Mouse (Mus musculus) CD4-positive naive resting alpha-beta T cell, adult 76 days (primary cell): Measurements from ENCODE around the gene Nagk. TPM values are rescaled to one million over a fixed set of nuclear protein-coding genes. Genes with fewer than 3 reads are reported as not detected.

Experiments used
- total RNA-seq: library from RNA; stranded (reverse); gene quantifications from one replicate; pipeline ENCODE4 v1.2.4, GENCODE M21; 2023

The Nagk gene
- total RNA-seq: 9.6 TPM

DNA sequence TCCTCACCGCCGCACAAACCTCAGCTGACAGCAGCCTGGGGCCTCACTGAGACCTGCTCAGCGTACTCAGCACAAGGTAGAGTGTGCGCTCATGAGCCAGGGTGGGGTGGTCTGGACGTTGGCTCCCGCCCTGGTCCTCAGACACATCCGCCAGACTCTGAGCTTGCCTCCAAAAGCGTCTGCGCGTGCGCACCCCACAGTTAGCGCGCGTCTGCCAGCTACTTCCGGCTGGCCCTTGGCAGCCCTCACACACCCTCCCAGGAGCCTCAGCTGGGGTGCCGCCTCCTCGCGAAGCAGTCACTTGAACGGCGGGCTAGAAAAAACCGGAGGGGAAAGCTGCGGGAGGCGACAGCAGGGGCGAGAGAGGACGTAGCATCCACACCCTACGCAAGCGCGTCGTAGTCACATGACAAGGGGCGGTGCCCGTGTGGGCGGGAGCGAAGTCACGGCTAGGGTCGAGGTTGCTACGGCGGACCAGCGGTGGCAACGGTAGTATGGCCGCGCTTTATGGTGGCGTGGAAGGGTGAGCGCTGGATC is at the start of gene Nagk:
Gene Nagk, plus strand, starts transcription at position 223 of the 537 bp plus-strand sequence.

DNA sequence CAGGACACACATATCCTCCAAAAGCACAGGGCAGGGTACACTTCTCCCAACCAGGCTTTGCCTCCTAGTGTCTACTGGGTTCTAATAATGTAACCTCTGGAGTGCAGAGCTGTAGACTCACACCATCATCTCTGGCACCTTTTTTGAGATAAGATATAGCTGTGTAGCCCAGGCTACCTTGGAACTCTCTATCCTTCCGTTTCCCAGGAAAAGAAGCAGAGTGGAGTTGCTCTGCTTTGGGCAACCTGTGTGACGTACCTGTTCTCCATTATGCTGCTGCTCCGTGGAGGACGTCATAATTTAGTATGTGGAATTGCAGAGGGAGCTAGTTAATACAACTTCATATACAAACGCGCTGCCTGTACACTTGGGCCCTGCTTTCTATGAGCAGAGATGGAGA is 32.4 kb upstream of the Nagk start, which contains the start of gene Ankrd53:
Gene Ankrd53, plus strand, starts transcription at position 301 of the 400 bp plus-strand sequence.

DNA sequence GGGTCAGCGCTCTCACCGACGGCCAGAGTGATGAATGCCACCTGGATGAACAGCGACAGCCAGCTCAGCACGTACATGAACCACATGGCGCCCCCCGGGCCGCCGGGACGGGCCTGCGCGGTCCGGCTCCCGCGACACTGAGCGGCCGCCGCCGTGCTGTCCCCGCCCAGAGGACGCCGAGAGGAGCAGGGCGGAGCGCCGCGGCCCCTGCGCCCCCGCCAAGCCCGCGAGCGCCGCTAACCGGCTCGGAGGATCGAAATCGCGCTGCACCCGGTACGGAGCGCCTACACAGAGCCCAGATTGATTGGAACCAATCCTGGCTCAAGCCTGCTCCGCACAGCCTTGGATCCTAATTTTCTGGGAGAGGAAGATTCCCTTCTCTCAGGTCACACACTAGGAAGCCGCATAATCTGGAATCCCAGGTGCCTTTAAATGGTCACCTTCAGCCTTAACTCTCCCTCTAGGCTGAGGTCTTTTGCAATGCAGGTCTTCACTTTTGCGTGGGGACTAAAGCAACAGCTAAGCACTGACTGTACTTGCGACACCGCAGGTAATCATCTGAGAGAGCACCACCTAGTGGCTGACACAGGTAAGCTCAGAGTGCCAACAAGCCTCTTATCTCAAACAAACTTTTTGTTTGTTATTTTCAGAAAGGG is 19.0 kb upstream of the Nagk start, which contains the start of gene Tex261:
Gene Tex261, minus strand, starts transcription at position 176 of the 656 bp plus-strand sequence.

DNA sequence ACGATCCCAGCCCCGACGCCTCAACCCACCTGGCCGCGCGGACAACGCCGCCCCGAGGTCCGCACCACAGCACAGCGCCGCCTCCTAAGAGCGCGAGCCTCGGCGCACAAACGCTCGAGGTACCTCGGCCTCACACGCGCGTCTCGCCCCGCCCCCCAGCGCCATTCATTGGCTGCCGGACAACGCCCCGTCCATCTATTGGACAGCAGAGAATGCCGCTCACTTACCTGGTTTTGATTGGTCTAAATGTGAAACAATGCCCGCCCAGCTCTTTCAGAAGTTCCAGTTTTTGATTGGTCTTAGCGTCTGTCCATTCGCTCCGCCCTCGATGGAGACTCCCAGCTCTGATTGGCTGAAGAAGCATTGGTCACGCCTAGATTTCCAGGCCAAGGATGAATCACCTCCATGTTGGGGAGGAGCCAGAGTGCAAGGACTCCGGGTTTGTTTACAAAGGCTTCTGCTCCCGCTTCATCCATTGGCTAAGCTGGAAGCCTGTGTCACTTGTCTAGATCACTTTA is 36.9 kb downstream of the Nagk start, which contains the start of gene Paip2b:
Gene Paip2b, minus strand, starts transcription at position 136 of the 518 bp plus-strand sequence.

Other genes with a start within 250 kb of the Nagk start
- 19.0 TPM for gene Stambp, start 222.3 kb upstream of the Nagk start, total RNA-seq
- not detected for gene Clec4f, start 138.8 kb upstream of the Nagk start, total RNA-seq
- not detected for gene Cd207, start 117.1 kb upstream of the Nagk start, total RNA-seq
- gene Vax2, start 83.7 kb upstream of the Nagk start, total RNA-seq: not detected
- gene Atp6v1b1, start 52.0 kb upstream of the Nagk start, total RNA-seq: not detected
- gene Ankrd53, start 32.3 kb upstream of the Nagk start, total RNA-seq: not detected
- gene Tex261, start 19.2 kb upstream of the Nagk start, total RNA-seq: 53.2 TPM
- gene Paip2b, start 36.8 kb downstream of the Nagk start, total RNA-seq: 76.6 TPM
- gene Zfp638, start 72.1 kb downstream of the Nagk start, total RNA-seq: 128 TPM
- 0.26 TPM for gene Dysf, start 213.6 kb downstream of the Nagk start, total RNA-seq